Mouse (Mus musculus): ENCODE results near the gene Kdm1b.

DNA sequence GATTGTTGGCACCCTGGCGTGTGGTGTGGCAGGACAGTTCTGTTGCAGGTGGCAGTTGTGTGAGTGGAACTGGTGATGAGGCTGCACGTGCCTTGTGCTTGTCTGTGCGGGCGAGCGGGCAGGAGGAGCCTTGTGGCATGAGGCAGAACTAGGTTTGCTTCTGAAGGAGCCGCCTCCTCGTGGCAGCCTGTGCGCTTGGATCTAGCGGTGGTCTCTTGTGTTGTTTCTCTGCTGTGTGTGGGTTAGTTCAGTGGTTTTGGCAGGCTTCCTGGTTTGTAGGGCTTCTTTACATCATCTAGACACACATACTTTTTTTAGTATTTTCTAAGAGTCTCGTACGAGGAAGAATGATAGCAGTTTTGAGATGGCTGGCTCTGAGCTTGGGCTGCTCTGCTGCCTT is 12.8 kb downstream of the Kdm1b start:
- TF ChIP-seq EP300 (IDR thresholded peaks at IDR 0.05; ENCODE audit: insufficient read depth, low read depth, low read length) (no peak), CTCF (IDR thresholded peaks at IDR 0.05; ENCODE audit: low read depth, low read length) (no peak), POLR2A (IDR thresholded peaks at IDR 0.05; ENCODE audit: insufficient read depth, low read length) (no peak)

All from ES-Bruce4 (cell line).